Mouse (Mus musculus) layer of hippocampus, postnatal 25 days (tissue): ENCODE data around the gene Zbtb22. TPM values are rescaled to one million over a fixed set of nuclear protein-coding genes. Genes with fewer than 3 reads are reported as not detected.

Experiments used
- DNase-seq, 2 experiments: peaks; one replicate each; pipeline ENCODE4 v3.0.0; 2022; ENCODE audit warnings: mixed read lengths in 2 of 2, low spot score in 1 of 2; ENCODE audit errors: extremely low spot score in 1 of 2
- microRNA-seq, 2 experiments: library from miRNA; unstranded; fragments of <30 nt; microRNA quantifications; one replicate each; pipeline ENCODE4 v1.2.0; 2021
- total RNA-seq, 2 experiments: library from RNA; stranded (reverse); gene quantifications; 2 replicates each; pipeline ENCODE4 v1.2.3; 2021

Zbtb22 gene
- total RNA-seq, 2 experiments from 2014 or later = 27.7 to 29.6 TPM

- DNase-seq = no peak
Measured at GRCm38 (mm10) chr17:33958451-33958850, 42.7 kb downstream of the Zbtb22 start.

DNA sequence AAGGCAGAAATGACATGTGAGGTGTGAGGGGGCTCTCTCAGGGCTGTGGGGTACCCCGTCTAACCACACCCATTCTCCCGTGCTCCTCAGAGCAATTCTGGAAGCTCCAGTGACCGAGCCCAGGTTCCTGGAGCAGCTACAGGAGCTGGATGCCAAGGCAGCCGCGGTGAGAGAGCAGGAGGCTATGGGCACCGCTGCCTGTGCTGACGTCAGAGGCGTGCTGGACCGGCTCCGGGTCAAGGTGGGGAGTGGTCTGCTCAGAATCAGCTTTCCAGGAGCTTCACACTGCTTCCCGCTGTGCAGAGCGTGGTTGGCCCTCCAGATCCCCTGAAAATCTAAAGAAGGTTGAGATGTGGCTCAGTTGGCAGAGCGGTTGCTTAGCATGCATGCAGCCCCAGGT, 43.4 kb downstream of the Zbtb22 start:
- no peak for DNase-seq

- DNase-seq = no peak
Measured at GRCm38 (mm10) chr17:33959948-33960347, 44.2 kb downstream of the Zbtb22 start.

DNA sequence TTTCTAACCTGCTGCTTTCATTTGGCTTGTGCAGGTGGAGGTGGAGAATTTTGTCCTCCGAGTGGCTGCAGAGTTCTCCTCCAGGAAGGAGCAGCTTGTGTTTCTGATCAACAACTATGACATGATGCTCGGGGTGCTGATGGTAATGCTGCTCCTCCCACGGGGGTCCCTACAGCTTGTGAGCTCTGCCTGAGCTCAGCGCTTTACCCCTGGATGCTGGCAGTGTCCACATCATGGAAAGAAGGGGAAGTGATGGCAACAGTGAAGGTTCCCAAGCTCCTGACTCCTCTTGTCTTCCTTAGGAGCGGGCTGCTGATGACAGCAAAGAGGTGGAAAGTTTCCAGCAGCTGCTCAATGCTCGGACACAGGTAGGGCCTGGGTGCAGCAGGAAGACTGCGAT, 47.2 kb downstream of the Zbtb22 start:
- no peak for DNase-seq

GRCm38 (mm10) chr17:33965082-33965845, 49.6 kb downstream of the Zbtb22 start:
- no peak for DNase-seq

DNA sequence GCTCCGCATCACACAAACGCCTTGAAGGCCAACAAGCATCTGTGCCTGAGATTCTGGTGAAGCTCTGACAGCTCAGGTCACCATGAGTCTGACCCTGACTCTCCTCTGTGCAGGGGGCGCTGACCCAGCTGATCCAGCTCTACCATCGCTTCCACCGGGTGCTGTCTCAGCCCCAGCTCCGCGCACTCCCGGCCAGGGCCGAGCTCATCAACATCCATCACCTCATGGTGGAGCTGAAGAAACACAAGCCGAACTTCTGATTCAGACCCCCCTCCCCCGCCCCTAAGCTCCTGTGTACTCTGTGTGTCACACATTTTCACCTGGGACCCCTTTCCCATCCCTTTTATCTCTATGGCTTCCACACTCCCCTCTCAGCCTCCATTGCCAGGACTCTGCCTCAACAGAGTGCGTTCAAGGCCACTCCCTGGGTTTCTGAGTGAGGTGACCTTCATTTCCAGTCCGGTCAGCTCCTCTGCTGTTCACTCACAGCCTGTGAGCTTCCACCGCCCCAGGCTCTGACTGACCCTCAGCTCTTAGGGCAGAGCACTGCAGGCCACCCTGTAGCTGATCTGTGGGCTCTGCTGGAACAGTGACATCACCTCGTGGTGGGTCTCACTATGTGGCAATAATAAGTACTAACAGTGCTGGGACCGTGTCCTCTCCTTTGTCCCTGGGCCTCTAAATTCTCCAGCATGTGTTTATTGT, 50.3 kb downstream of the Zbtb22 start:
- no peak for DNase-seq

DNA sequence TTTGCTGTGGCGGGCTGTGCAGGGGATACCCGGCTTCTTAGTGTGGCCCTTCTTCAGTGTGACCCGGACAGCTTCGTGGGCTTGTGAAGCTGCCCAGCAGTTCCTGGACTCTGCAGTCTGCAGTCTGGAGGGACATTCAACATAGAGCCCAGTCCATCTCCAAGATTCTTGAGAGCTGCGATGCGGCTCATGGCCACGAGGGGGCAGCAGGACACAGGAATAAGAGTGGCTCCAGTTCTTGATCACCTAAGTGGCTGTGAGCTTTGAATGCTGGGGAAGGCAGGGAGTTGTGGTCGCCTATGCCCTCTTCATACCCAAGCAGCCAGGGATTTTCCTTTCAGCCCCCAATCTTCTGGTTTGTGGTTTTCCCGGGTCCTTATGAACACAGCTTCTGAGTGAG, 52.8 kb downstream of the Zbtb22 start:
- peak in 1 of 2 experiments; percentile 83 for DNase-seq

Small RNA genes lying within 50 kb of the gene (microRNA-seq; reads per million reads assigned to microRNA genes)
- 0 reads per million in 2 experiments for gene Gm27740

Other genes with a start within 250 kb of the Zbtb22 start
- gene Hnrnpm, start 229.0 kb upstream of the Zbtb22 start, total RNA-seq = 100 to 1,000 TPM; 129 to 152 TPM
- 10 to 100 TPM; 80.9 to 84.4 TPM for gene March2, start 197.2 kb upstream of the Zbtb22 start, total RNA-seq
- gene Rab11b, start 155.4 kb upstream of the Zbtb22 start, total RNA-seq = 100 to 1,000 TPM; 304 to 328 TPM
- 1 to 10 TPM; 3.8 to 4.0 TPM for gene Angptl4, start 134.1 kb upstream of the Zbtb22 start, total RNA-seq
- 10 to 100 TPM; 27.8 to 35.8 TPM for gene Kank3, start 105.4 kb upstream of the Zbtb22 start, total RNA-seq
- gene Rps28, start 91.3 kb upstream of the Zbtb22 start, total RNA-seq = 100 to 1,000 TPM; 728 to 834 TPM
- 100 to 1,000 TPM; 214 to 222 TPM for gene Ndufa7, start 91.3 kb upstream of the Zbtb22 start, total RNA-seq
- gene Cd320, start 72.8 kb upstream of the Zbtb22 start, total RNA-seq = 10 to 100 TPM; 23.7 to 23.8 TPM
- gene Gm7029, start 42.1 kb upstream of the Zbtb22 start, total RNA-seq = not detected
- 1 to 10 TPM; 1.9 to 2.1 TPM for gene Kifc1, start 25.2 kb upstream of the Zbtb22 start, total RNA-seq
- gene Platr17, start 10.8 kb upstream of the Zbtb22 start, total RNA-seq = not detected
- gene Daxx, start 6.5 kb upstream of the Zbtb22 start, total RNA-seq = 10 to 100 TPM; 27.4 to 27.9 TPM
- 10 to 100 TPM; 36.2 to 37.0 TPM for gene Tapbp, start within 50 bp of the Zbtb22 start, total RNA-seq
- gene Rgl2, start 13.6 kb downstream of the Zbtb22 start, total RNA-seq = 10 to 100 TPM; 53.4 to 72.7 TPM
- 10 to 100 TPM; 95.7 to 97.8 TPM for gene Pfdn6, start 24.4 kb downstream of the Zbtb22 start, total RNA-seq
- 10 to 100 TPM; 13.2 to 14.2 TPM for gene Wdr46, start 24.8 kb downstream of the Zbtb22 start, total RNA-seq
- 1 to 10 TPM; 6.0 to 6.6 TPM for gene B3galt4, start 35.6 kb downstream of the Zbtb22 start, total RNA-seq
- gene Vps52, start 39.9 kb downstream of the Zbtb22 start, total RNA-seq = 10 to 100 TPM; 85.0 to 95.9 TPM
- 100 to 1,000 TPM; 311 to 351 TPM for gene Rps18, start 40.1 kb downstream of the Zbtb22 start, total RNA-seq
- 10 to 100 TPM; 15.8 to 19.7 TPM for gene H2-K1, start 84.4 kb downstream of the Zbtb22 start, total RNA-seq
- gene Ring1, start 108.8 kb downstream of the Zbtb22 start, total RNA-seq = 10 to 100 TPM; 37.1 to 44.3 TPM
- gene H2-Ke6, start 112.2 kb downstream of the Zbtb22 start, total RNA-seq = 10 to 100 TPM; 54.3 to 63.9 TPM
- gene Slc39a7, start 115.8 kb downstream of the Zbtb22 start, total RNA-seq = 10 to 100 TPM; 94.3 to 95.5 TPM
- gene Rxrb, start 115.9 kb downstream of the Zbtb22 start, total RNA-seq = 10 to 100 TPM; 76.0 to 83.6 TPM
- gene Col11a2, start 123.5 kb downstream of the Zbtb22 start, total RNA-seq = 10 to 100 TPM; 23.5 to 25.3 TPM
- gene H2-Oa, start 176.4 kb downstream of the Zbtb22 start, total RNA-seq = under 1 TPM; 0.42 to 0.45 TPM
- gene H2-DMa, start 203.6 kb downstream of the Zbtb22 start, total RNA-seq = 10 to 100 TPM; 32.3 to 35.1 TPM
- gene Brd2, start 206.7 kb downstream of the Zbtb22 start, total RNA-seq = 100 to 1,000 TPM; 196 to 216 TPM
- gene H2-DMb2, start 227.4 kb downstream of the Zbtb22 start, total RNA-seq = under 1 TPM; 0.69 to 0.94 TPM
- gene H2-DMb1, start 237.2 kb downstream of the Zbtb22 start, total RNA-seq = 1 to 10 TPM; 1.8 to 3.4 TPM